Mouse (Mus musculus) limb, embryonic 12.5 days (tissue): Measurements from ENCODE around the gene Begain. TPM values are rescaled to one million over a fixed set of nuclear protein-coding genes. Genes with fewer than 3 reads are reported as not detected.

Source experiments
- polyA plus RNA-seq: library from polyadenylated mRNA; unstranded; fragments of >200 nt; fragmentation: Nextera tagmentation; extraction: Ambion mirVana; gene quantifications from 2 replicates; pipeline ENCODE4 v1.2.1, GENCODE M21; 2016

The Begain gene
- polyA plus RNA-seq, 1 experiment from 2014 or later, result 5.6 TPM

Other genes starting within 250 kb of the Begain start
- 11.5 and 15.2 TPM in 2 replicates for gene Slc25a29, start 232.3 kb downstream of the Begain start, polyA plus RNA-seq
- 15.5 and 18.0 TPM in 2 replicates for gene Slc25a47, start 232.2 kb downstream of the Begain start, polyA plus RNA-seq
- gene Wdr25, start 174.6 kb downstream of the Begain start, polyA plus RNA-seq, result 8.8 and 11.1 TPM in 2 replicates
- 97.0 and 98.2 TPM in 2 replicates for gene Wars, start 174.0 kb downstream of the Begain start, polyA plus RNA-seq